Mouse (Mus musculus) kidney, postnatal 14 days (tissue): Measurements from ENCODE around the gene Selenbp1.
"Not testable (repeated sequence)": the region's sequence is repeated elsewhere in the genome, so short reads cannot be mapped to it uniquely, and the experiment has no call there.

ENCODE experiments used
- DNase-seq: peaks from one replicate; pipeline ENCODE4 v3.0.0; 2022; ENCODE audit warnings: mixed read lengths

The Selenbp1 gene

DNA sequence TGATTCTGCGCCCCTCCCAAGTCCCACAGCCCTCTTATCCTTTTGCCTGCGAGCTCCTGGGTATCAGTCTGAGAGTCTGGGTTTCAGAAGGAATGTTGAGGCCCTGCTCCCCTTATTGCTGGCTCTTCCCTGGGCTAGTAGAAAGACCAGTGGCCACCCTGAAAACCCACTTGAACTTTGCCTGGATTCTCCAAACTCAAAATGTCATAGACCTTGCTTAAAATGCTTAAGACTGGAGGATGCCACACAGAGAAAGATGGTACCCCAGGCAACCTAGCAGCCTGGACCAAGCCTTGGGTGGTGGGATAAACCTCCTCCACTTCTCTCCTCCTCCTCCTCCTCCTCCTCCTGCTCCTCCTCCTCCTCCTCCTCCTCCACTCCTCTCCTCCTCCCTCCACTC is 748 bp downstream of the Selenbp1 start:
- not testable (repeated sequence) for DNase-seq

DNA sequence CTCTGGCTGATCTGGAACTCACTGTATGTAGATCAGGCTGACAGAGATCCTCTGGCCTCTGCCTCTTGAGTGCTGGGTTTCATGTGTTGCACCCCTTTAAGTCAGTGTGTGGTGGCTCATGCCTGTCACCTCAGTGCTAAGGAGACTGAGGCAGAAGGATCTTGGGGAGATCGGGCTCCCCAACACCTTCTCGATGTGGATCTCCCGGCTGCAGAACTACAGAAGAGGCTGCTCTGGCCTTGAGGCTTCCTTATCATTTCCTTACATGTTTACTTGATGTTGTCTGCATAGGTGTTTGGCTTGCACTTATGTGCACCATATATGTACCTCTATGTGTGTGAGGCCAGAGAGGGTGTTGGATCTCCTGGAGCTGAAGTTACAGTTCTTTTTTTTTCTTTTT is 1.7 kb downstream of the Selenbp1 start:
- DNase-seq = not testable (repeated sequence)

GRCm38 (mm10) chr3:94935332-94935731 is 2.5 kb downstream of the Selenbp1 start:
- DNase-seq = peak; percentile 80

GRCm38 (mm10) chr3:94936147-94936546 is 3.3 kb downstream of the Selenbp1 start:
- DNase-seq = not testable (repeated sequence)

- not testable (repeated sequence) for DNase-seq
Observed at GRCm38 (mm10) chr3:94937194-94937593, 4.3 kb downstream of the Selenbp1 start.

DNA sequence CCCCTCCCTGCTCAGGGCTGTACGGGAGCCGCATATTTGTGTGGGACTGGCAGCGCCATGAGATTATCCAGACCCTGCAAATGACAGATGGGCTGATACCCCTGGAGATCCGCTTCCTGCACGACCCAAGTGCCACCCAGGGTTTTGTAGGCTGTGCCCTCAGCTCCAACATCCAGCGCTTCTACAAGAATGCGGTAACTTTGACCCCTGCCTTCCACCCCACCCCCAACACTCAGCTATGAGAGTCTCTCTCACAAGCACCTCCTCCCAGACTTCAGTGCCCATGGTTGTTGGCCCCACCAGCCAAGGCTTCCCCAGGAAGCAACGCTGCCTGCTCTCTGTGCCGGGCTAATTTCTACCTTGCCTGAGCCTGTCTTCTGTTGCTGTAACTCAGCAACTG is 7.2 kb downstream of the Selenbp1 start:
- DNase-seq = peak; percentile 49

- DNase-seq = not testable (repeated sequence)
Observed at GRCm38 (mm10) chr3:94942211-94942967, 9.5 kb downstream of the Selenbp1 start.

GRCm38 (mm10) chr3:94943706-94944105 is 10.8 kb downstream of the Selenbp1 start:
- not testable (repeated sequence) for DNase-seq

GRCm38 (mm10) chr3:94948066-94948614 is 15.3 kb downstream of the Selenbp1 start:
- DNase-seq = no peak

DNA sequence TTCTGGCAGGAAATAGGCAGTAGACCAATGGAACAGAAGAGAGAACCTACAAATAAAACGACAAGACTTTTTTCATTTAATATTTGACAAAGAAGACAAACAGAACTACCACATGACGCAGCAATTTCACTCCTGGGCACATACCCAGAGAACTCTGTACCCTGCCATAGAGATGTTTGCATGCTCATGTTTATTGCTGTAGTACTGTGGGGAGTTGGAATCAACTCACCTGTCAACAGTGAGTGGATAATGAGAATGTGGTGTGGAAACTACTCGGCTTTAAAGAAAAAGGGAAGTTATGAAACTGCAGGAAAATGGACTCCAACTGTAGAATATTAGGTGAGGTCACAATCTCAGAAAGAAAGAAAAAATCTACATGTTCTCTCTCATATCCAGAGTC is 16.8 kb downstream of the Selenbp1 start:
- DNase-seq = peak; percentile 63

- DNase-seq = peak; percentile 73
Observed at GRCm38 (mm10) chr3:94952806-94953205, 19.9 kb downstream of the Selenbp1 start.

DNA sequence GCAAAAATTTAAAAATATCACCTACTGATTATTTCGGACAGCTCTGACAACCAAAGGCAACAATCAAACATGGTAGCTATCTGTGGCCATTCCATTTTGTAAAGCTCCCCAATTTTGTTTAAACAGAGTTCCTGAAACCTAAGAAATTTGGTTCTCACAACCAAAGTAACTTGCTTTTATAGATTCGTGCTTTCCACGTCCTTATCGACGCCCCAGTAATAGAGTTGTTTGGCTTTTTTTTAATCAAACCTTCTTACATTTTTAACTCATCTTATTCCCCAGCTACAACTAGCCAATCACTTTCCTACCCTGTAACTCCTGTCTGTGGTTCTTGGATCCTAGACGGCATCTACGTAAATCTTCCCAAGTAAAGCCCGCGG is 20.5 kb downstream of the Selenbp1 start:
- DNase-seq = no peak

DNA sequence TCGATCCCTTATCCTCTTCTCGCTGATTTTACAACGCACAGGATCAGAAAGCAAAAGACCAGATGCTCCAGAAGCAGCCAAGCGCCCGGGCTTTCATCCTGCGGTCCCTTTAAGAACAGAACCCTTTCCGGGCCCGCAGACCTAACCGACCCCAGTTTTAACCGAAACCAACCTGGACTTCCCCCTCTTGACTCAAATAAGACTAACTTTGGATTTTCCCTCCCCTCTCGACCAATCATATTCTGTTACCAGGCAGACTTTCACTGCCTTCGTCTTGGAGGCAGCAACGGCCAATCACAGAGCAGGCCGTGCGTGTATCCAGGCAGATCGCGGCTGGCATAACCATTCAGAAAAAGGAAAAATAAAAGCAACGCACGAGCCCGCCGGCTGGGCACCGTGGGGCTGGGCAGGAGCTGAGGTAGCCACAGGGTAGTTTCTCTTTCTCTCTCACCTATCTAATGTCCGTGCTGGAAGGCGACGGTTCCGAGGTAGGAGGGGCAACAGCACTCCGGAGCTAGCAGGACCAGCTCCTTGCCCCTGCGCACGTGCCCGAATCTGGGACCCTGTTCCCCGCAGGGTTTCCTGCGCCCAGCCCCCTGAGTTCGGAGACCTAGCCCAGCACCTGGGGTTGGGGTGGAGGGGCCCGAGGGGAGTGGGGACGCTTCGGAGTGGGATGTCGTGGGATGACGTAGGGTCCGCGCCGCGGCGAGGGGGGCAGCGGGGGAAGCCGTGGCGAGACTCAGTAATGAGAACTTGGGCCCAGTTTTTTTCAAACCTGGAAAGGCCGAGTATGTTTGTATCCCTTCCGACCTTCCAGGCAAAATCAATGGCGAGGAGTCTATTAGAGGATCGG is 21.1 kb downstream of the Selenbp1 start, which contains the start of gene Rfx5:
Gene Rfx5 (plus strand): TSS at position 312 of the 853 bp plus-strand sequence.
- peak; percentile 96 for DNase-seq

GRCm38 (mm10) chr3:94958295-94958694 is 25.4 kb downstream of the Selenbp1 start:
- DNase-seq = no peak

- no peak for DNase-seq
Observed at GRCm38 (mm10) chr3:94959871-94960270, 27.0 kb downstream of the Selenbp1 start.

DNA sequence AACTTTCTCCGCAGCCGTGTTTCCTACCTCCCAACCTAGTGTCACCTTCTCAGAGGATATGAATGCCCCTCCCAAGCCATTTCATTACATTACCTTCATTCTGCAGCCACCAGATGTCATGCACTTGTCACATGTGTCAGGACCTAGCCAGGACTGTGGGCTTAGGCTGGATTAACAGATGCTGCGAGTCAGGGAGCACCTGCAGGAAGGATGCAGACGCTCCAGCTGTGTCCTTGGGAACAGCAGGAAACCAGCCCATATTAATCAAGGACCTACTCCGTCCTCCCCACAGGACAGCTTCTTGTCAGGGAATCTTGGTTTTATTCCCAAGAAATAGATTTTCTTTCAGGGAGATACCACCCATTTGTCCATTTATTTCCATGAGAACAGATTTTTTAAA is 27.5 kb downstream of the Selenbp1 start:
- no peak for DNase-seq

GRCm38 (mm10) chr3:94964989-94965388 is 32.1 kb downstream of the Selenbp1 start:
- DNase-seq = no peak

- no peak for DNase-seq
Observed at GRCm38 (mm10) chr3:94965878-94966277, 33.0 kb downstream of the Selenbp1 start.

GRCm38 (mm10) chr3:94972552-94972951 is 39.7 kb downstream of the Selenbp1 start:
- DNase-seq = no peak

GRCm38 (mm10) chr3:94973620-94974019 is 40.8 kb downstream of the Selenbp1 start:
- DNase-seq = no peak

DNA sequence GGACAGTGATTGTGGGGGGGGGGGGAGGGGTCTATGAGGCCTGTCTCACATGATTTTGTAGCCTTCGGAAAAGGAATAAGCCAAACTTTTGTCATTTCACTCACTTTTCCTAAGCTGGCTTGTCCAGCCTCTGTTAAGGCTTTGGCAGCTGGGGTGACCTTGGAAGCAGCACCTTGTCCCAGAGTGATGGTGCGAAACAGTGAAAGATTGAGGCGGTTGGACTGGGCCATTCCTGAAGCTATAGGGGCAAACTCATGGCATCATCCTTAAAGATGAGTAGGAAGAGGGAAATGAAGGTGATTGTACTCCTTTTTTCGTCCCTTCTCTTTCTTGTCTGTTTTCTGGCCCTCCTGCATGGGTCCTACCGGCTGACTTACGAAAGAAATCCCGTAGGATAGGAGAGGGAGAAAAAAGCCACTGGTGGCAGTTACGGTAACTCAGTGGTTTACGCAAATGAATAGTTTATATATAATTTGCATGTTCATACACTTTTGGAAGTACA is 41.2 kb downstream of the Selenbp1 start:
- DNase-seq = no peak

DNA sequence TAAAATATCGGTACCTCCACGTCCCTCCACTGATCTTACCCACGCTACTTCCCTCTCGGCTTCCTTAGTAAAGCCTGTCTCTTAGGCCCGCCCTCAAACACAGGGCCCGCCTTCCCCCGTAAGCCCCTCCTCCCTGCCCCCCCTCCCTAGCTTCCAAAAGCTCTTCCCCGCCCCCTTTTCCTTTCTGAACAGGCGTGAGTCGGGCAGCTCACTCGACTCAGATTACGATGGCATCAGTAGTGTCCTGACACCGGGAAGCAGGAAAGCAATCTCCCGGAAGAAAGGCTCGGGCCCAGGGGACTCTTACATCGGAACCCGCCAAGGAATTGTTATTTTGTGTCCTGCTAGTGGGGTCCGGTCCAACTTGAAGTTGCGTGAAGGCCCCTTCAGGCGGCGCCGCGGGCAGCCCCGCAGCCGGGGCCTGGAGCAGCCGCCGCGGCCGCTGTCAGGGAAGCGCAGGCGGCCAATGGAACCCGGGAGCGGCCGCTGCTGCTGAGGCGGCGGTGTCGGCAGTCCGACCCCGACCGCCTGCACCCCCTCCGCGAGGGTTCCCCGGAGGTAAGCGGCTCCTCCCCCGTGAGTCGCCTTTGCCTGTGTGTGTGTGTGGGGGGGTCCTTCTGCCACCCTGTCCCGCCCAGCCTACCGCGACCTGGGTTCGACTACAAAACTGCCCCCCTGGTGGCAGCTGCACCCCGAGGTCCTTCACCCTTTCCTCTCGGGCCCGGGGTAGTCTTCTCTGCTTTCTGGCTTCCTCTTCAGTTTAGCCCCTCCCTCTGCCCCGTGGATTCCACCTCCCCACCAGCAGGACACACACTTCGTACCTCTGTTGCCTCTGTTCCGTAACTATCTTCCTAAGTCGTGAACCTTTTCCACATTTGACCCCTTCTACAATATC is 41.9 kb downstream of the Selenbp1 start, which contains the start of gene Pi4kb:
Gene Pi4kb (plus strand): TSS at position 204 of the 895 bp plus-strand sequence.
- DNase-seq = peak; percentile 92
